Mouse (Mus musculus): ENCODE data around the gene Palm.

DNA sequence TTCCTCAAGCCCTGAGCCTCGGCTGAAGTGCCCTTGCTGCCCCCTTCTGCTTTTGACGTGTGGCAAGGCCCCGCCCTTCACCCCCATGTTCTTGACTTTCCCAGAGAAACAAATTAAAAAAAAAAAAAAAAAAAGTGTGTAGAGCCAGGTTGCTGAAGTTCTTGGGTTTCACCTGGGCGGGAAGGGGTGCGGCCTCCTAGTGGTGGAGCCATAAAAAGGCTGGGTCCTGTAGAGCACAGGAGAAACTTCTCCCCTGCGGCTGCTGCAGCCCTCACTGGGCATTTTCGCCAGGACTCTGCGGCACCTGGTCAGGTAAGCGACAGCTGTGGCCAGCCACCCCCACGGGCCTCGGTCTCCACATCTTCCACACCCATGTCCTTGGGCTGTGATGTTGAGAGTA, 27.4 kb downstream of the Palm start, which contains the start of gene Misp:
- TF ChIP-seq CTCF (IDR thresholded peaks at IDR 0.05; ENCODE audit: extremely low read depth, insufficient read depth, insufficient read length, insufficient replicate concordance): no peak
- TF ChIP-seq POLR2A (IDR thresholded peaks at IDR 0.05; ENCODE audit: low read depth, low read length): no peak
